Mouse (Mus musculus) E14TG2a.4 (cell line): ENCODE measurements at regions not wholly inside any gene's neighbourhood (a gene's known extent, or its start where the extent isn't known, plus 50 kb on each side); places are given as distances from the start of the nearest gene placed in this dataset.
A peak's percentile ranks its signal among the peaks of the same experiment; 100 is the strongest.

Experiments
- H3K27me3 ChIP-seq: 2 replicates; pipeline ENCODE4 v1.6.1; 2014; ENCODE audit warnings: low read length, control low read depth; ENCODE audit not compliant: insufficient read depth
- H3K36me3 ChIP-seq: 2 replicates; pipeline ENCODE4 v1.6.1; 2014; ENCODE audit warnings: low read length, control low read depth; ENCODE audit not compliant: insufficient read depth
- H3K4me1 ChIP-seq: replicated peaks from 2 replicates; pipeline ENCODE4 v1.6.1; 2014; ENCODE audit warnings: low read depth, low read length, control low read depth
- H3K4me3 ChIP-seq: replicated peaks from 2 replicates; pipeline ENCODE4 v1.5.1; 2014; ENCODE audit warnings: mild to moderate bottlenecking, low read length
- H3K9me3 ChIP-seq: 2 replicates; pipeline ENCODE4 v1.6.1; 2014; ENCODE audit warnings: low read length, control low read depth
- CTCF ChIP-seq: conservative IDR thresholded peaks from 2 replicates; pipeline ENCODE4 v1.5.1; 2014; ENCODE audit warnings: low read length
- NANOG ChIP-seq: IDR thresholded peaks from 2 replicates; pipeline ENCODE4 v1.6.1; 2014; ENCODE audit warnings: borderline replicate concordance, low read length, mixed read lengths
- POU5F1 ChIP-seq: IDR thresholded peaks from 2 replicates; pipeline ENCODE4 v1.6.1; 2014; ENCODE audit warnings: low read length, borderline replicate concordance

GRCm38 (mm10) chr4:55475409-55475808 is 56.9 kb downstream of the Klf4 start:
- Histone ChIP-seq H3K4me3 (peak overlapping the region; percentile 54; the same call in 1 of the 2 replicates), H3K4me1 (peaks cover 80% of the 10 kb centered on the region), H3K27me3 (no peaks in the 10 kb centered on the region), H3K36me3 (peaks cover 9% of the 10 kb centered on the region), H3K9me3 (no peaks in the 10 kb centered on the region)
- no peak for TF ChIP-seq POU5F1
- peak; percentile 95 for TF ChIP-seq NANOG
- TF ChIP-seq CTCF, result no peak

GRCm38 (mm10) chr4:55474044-55474788 is 58.0 kb downstream of the Klf4 start:
- Histone ChIP-seq H3K4me1 (peaks cover 82% of the 10 kb centered on the region), H3K36me3 (peaks cover 9% of the 10 kb centered on the region), H3K9me3 (no peaks in the 10 kb centered on the region), H3K4me3 (peak overlapping the region; percentile 5; the same call in 1 of the 2 replicates), H3K27me3 (no peaks in the 10 kb centered on the region)
- TF ChIP-seq NANOG, result no peak
- no peak for TF ChIP-seq CTCF

GRCm38 (mm10) chr4:55472649-55473048 is 59.6 kb downstream of the Klf4 start:
- TF ChIP-seq NANOG (no peak), CTCF (no peak), POU5F1 (no peak)
- Histone ChIP-seq H3K27me3 (no peaks in the 10 kb centered on the region), H3K4me1 (peaks cover 80% of the 10 kb centered on the region), H3K4me3 (peak overlapping the region; percentile 29; the same call in 1 of the 2 replicates), H3K9me3 (no peaks in the 10 kb centered on the region), H3K36me3 (peaks cover 9% of the 10 kb centered on the region)

GRCm38 (mm10) chr4:55470779-55471663 is 61.2 kb downstream of the Klf4 start:
- Histone ChIP-seq H3K36me3 (peaks cover 9% of the 10 kb centered on the region), H3K4me3 (peak overlapping the region; percentile 30), H3K4me1 (peaks cover 85% of the 10 kb centered on the region), H3K9me3 (no peaks in the 10 kb centered on the region), H3K27me3 (no peaks in the 10 kb centered on the region)
- no peak for TF ChIP-seq CTCF
- no peak for TF ChIP-seq NANOG
- no peak for TF ChIP-seq POU5F1

- TF ChIP-seq NANOG, result peak; percentile 97
- no peak for TF ChIP-seq CTCF
- peak; percentile 35; the same call in 1 of the 2 replicates for TF ChIP-seq POU5F1
- Histone ChIP-seq H3K4me3 (peak overlapping the region; percentile 49; the same call in 1 of the 2 replicates), H3K4me1 (peaks cover 89% of the 10 kb centered on the region), H3K36me3 (peaks cover 6% of the 10 kb centered on the region; the same call in 1 of the 2 replicates), H3K9me3 (no peaks in the 10 kb centered on the region), H3K27me3 (no peaks in the 10 kb centered on the region)
Observed at GRCm38 (mm10) chr4:55464192-55464591, 68.1 kb downstream of the Klf4 start.

GRCm38 (mm10) chr4:55461927-55462326 is 70.3 kb downstream of the Klf4 start:
- H3K4me3 ChIP-seq, result no peak overlapping the region
- peaks cover 87% of the 10 kb centered on the region for H3K4me1 ChIP-seq
- peaks cover 6% of the 10 kb centered on the region; the same call in 1 of the 2 replicates for H3K36me3 ChIP-seq
- no peak for TF ChIP-seq POU5F1
- TF ChIP-seq NANOG, result no peak
- no peak for TF ChIP-seq CTCF
- H3K27me3 ChIP-seq, result no peaks in the 10 kb centered on the region
- H3K9me3 ChIP-seq, result no peaks in the 10 kb centered on the region

GRCm38 (mm10) chr4:55453902-55454301 is 78.4 kb downstream of the Klf4 start:
- TF ChIP-seq CTCF (no peak), POU5F1 (no peak), NANOG (no peak)
- Histone ChIP-seq H3K27me3 (no peaks in the 10 kb centered on the region), H3K4me1 (peaks cover 41% of the 10 kb centered on the region)

GRCm38 (mm10) chr4:55452546-55452945 is 79.7 kb downstream of the Klf4 start:
- Histone ChIP-seq H3K9me3 (no peaks in the 10 kb centered on the region), H3K4me1 (peaks cover 34% of the 10 kb centered on the region), H3K36me3 (peaks cover 8% of the 10 kb centered on the region; the same call in 1 of the 2 replicates), H3K27me3 (no peaks in the 10 kb centered on the region), H3K4me3 (no peak overlapping the region)
- TF ChIP-seq POU5F1 (no peak), CTCF (no peak), NANOG (no peak)

More at GRCm38 (mm10) chr4:55453902-55454301, 78.4 kb downstream of the Klf4 start:
- H3K36me3 ChIP-seq, result 0 out of 2 replicates have a peak, but pooled peaks cover 3% of the 10 kb centered on the region
- H3K4me3 ChIP-seq, result no peak overlapping the region
- H3K9me3 ChIP-seq, result no peaks in the 10 kb centered on the region
